Comparison of ENCODE assay signal across 7 mouse cellular contexts in the genomic region with DNA sequence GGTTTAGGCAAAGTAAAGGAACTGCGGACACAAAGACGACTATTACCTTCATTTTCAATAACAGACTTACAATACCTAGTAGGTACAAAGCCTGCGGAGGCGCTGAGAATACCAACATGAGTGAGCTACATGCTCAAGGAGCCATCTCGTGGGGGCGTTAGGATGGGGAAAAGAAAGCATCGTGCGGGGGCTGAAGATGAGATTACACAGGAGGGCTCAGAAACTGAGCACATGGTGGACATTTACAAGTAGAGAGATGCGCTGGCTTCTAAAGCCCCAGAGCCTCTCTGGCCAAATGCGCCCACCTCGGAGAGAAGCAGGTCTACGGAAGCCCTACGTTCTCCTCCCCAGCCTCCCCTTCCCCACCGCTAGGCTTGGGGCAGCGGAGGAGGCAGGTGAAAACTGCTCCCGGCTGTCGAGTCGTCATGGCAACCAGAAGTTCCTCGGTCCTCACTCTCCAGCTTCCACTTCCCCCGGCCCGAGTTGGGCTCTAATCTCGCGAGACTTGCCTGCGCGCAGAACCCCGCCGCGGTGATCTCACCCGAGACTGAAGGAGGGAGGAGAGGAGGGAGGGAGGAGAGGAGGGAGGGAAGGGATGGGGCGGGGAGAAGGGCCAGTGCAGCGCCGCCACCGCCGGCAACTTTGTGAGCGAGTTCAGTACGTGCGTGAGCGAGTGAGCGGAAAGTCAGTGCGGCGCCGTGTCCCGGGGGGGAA. TPM values are rescaled to one million over a fixed set of nuclear protein-coding genes. Genes with fewer than 3 reads are reported as not detected.
A peak's percentile ranks its signal among the peaks of the same experiment; 100 is the strongest.
DNase-seq lines count a peak whose midpoint lies in the region; ATAC-seq and TF ChIP-seq lines count a peak whose summit lies in the region.

A gene (plus strand): TSS at position 501 of the 714 bp plus-strand sequence.

- H3K4me2 ChIP-seq in embryonic facial prominence, embryonic 12.5 days (replicated peaks) = peak within 1 kb of the TSS; percentile 82
- H3K4me2 ChIP-seq in limb, embryonic 12.5 days = peak within 1 kb of the TSS; percentile 88
- peak within 1 kb of the TSS; percentile 96 for H3K4me2 ChIP-seq in midbrain, embryonic 15.5 days

- H3K27me3 ChIP-seq in embryonic facial prominence, embryonic 12.5 days = no peaks in the 10 kb centered on the region
- no peaks in the 10 kb centered on the region for H3K27me3 ChIP-seq in kidney, adult 2 months (replicated peaks; ENCODE audit: control insufficient read depth, insufficient read depth, low read length)
- no peaks in the 10 kb centered on the region for H3K27me3 ChIP-seq in limb, embryonic 12.5 days
- no peaks in the 10 kb centered on the region for H3K27me3 ChIP-seq in midbrain, embryonic 15.5 days (replicated peaks)
- 0 out of 2 replicates have a peak, but pooled peaks cover 2% of the 10 kb centered on the region for H3K27me3 ChIP-seq in spleen, adult 2 months (ENCODE audit: control insufficient read depth, insufficient read depth, low read length)

- peak within 1 kb of the TSS; percentile 71 for H3K4me3 ChIP-seq in embryonic facial prominence, embryonic 12.5 days
- H3K4me3 ChIP-seq in kidney, adult 2 months (ENCODE audit: insufficient read depth, low read depth, low read length) = peak within 1 kb of the TSS; percentile 77
- peak within 1 kb of the TSS; percentile 89 for H3K4me3 ChIP-seq in limb, embryonic 12.5 days (replicated peaks)
- H3K4me3 ChIP-seq in midbrain, embryonic 15.5 days = peak within 1 kb of the TSS; percentile 77
- peak within 1 kb of the TSS; percentile 95 for H3K4me3 ChIP-seq in spleen, adult 2 months (ENCODE audit: extremely low read depth, insufficient read depth, insufficient read length)

- peak; percentile 94 for DNase-seq in adrenal gland, postnatal 25 days
- peak; percentile 94 to 96 for DNase-seq in heart, adult 18-20 months
- DNase-seq in kidney, adult 2 months = peak; percentile 97
- DNase-seq in spleen, adult 2 months (ENCODE audit: low read depth in 1 of 2, low spot score in 2 of 2) = peak; percentile 93 to 97

- no peak for TF ChIP-seq CTCF in kidney, adult 2 months (conservative IDR thresholded peaks at IDR 0.05; ENCODE audit: insufficient read depth, insufficient read length, low read depth, low read length)
- TF ChIP-seq CTCF in spleen, adult 2 months (IDR thresholded peaks at IDR 0.05; ENCODE audit: extremely low read depth, insufficient read depth, insufficient read length, insufficient replicate concordance) = no peak

- H3K9me3 ChIP-seq in embryonic facial prominence, embryonic 12.5 days = no peaks in the 10 kb centered on the region
- no peaks in the 10 kb centered on the region for H3K9me3 ChIP-seq in limb, embryonic 12.5 days
- no peaks in the 10 kb centered on the region for H3K9me3 ChIP-seq in midbrain, embryonic 15.5 days

- H3K4me1 ChIP-seq in embryonic facial prominence, embryonic 12.5 days = peaks cover 28% of the 10 kb centered on the region; the same call in 1 of the 2 replicates
- peaks cover 6% of the 10 kb centered on the region; the same call in 1 of the 2 replicates for H3K4me1 ChIP-seq in kidney, adult 2 months (ENCODE audit: control insufficient read depth, insufficient read depth, low read length)
- H3K4me1 ChIP-seq in limb, embryonic 12.5 days (replicated peaks) = peaks cover 39% of the 10 kb centered on the region
- peaks cover 38% of the 10 kb centered on the region for H3K4me1 ChIP-seq in midbrain, embryonic 15.5 days
- H3K4me1 ChIP-seq in spleen, adult 2 months (ENCODE audit: control insufficient read depth, insufficient read depth, insufficient read length) = peaks cover 13% of the 10 kb centered on the region

- ATAC-seq in embryonic facial prominence, embryonic 12.5 days (ENCODE audit: insufficient number of reproducible peaks, insufficient read depth, low FRiP score, low TSS enrichment) = peak; percentile 93
- ATAC-seq in limb, embryonic 12.5 days (ENCODE audit: insufficient number of reproducible peaks, insufficient read depth, low FRiP score, low TSS enrichment, low read depth) = peak; percentile 85
- peak; percentile 93 for ATAC-seq in midbrain, embryonic 15.5 days (replicated peaks)

- WGBS in embryonic facial prominence, embryonic 12.5 days = 2% methylated on average over 34 of the region's 43 CpGs
- WGBS in kidney, adult 2 months = 2% methylated on average over 42 of the region's 43 CpGs
- WGBS in limb, embryonic 12.5 days = 2% methylated on average over 31 of the region's 43 CpGs
- under 1% methylated on average over 33 of the region's 43 CpGs for WGBS in midbrain, embryonic 15.5 days
- WGBS in spleen, adult 2 months = 2% methylated on average over 42 of the region's 43 CpGs

- peak within 1 kb of the TSS; percentile 88 for H3K9ac ChIP-seq in embryonic facial prominence, embryonic 12.5 days
- peak within 1 kb of the TSS; percentile 94 for H3K9ac ChIP-seq in limb, embryonic 12.5 days (replicated peaks)
- peak within 1 kb of the TSS; percentile 75 for H3K9ac ChIP-seq in midbrain, embryonic 15.5 days

- peak within 1 kb of the TSS; percentile 97 for H3K27ac ChIP-seq in embryonic facial prominence, embryonic 12.5 days
- H3K27ac ChIP-seq in kidney, adult 2 months (ENCODE audit: insufficient read depth, low read depth, low read length) = peak within 1 kb of the TSS; percentile 65
- peak within 1 kb of the TSS; percentile 97 for H3K27ac ChIP-seq in limb, embryonic 12.5 days
- H3K27ac ChIP-seq in midbrain, embryonic 15.5 days = peak within 1 kb of the TSS; percentile 90
- H3K27ac ChIP-seq in spleen, adult 2 months (ENCODE audit: insufficient read depth, low read length) = peak within 1 kb of the TSS; percentile 82

- H3K36me3 ChIP-seq in embryonic facial prominence, embryonic 12.5 days = no peaks in the 10 kb centered on the region
- H3K36me3 ChIP-seq in kidney, adult 2 months (ENCODE audit: control insufficient read depth, insufficient read depth, low read length) = no peaks in the 10 kb centered on the region
- no peaks in the 10 kb centered on the region for H3K36me3 ChIP-seq in limb, embryonic 12.5 days
- H3K36me3 ChIP-seq in midbrain, embryonic 15.5 days (replicated peaks) = no peaks in the 10 kb centered on the region
- H3K36me3 ChIP-seq in spleen, adult 2 months (ENCODE audit: control insufficient read depth, insufficient read depth, low read length) = no peaks in the 10 kb centered on the region

- no peak for TF ChIP-seq POLR2A in kidney, adult 2 months (IDR thresholded peaks at IDR 0.05; ENCODE audit: low read depth, low read length)
- TF ChIP-seq POLR2A in spleen, adult 2 months (IDR thresholded peaks at IDR 0.05; ENCODE audit: low read depth, low read length) = peak; percentile 81

RNA-seq across cellular contexts. Expression of the gene that starts here (rescaled TPM):
- total RNA-seq in adrenal gland, postnatal 25 days (2021) = 30.1 and 30.6 TPM in 2 replicates
- 37.7 and 41.3 TPM in 2 replicates for polyA plus RNA-seq in embryonic facial prominence, embryonic 12.5 days (2016; fragmentation: Nextera tagmentation; extraction: Ambion mirVana)
- total RNA-seq in heart, adult 18-20 months (2021) = 10 to 100 TPM in 1 of 2 experiments, 1 to 10 TPM in 1; 8.4 to 10.5 TPM
- polyA plus RNA-seq in kidney, adult 2 months (2012; rRNA removed) = 34.0 and 34.1 TPM in 2 replicates
- polyA plus RNA-seq in limb, embryonic 12.5 days (2016; fragmentation: Nextera tagmentation; extraction: Ambion mirVana) = 33.1 and 35.7 TPM in 2 replicates
- 12.3 and 13.5 TPM in 2 replicates for polyA plus RNA-seq in midbrain, embryonic 15.5 days (2015; fragmentation: Nextera tagmentation; extraction: Ambion mirVana)
- polyA plus RNA-seq in spleen, adult 2 months (2012; rRNA removed) = 16.4 and 17.1 TPM in 2 replicates

Comparison
In these comparisons a context has a peak if more than half of its experiments do, and no peak if none do; other contexts are left out.
1. Peak in every context shown above with its lines: DNase-seq, ATAC-seq, H3K4me3 ChIP-seq and H3K27ac ChIP-seq.